Mouse (Mus musculus): ENCODE measurements at regions not wholly inside any gene's neighbourhood (a gene's known extent, or its start where the extent isn't known, plus 50 kb on each side); places are given as distances from the start of the nearest gene placed in this dataset.

- DNase-seq (ENCODE audit: low spot score) = no peak
These were observed 189.4 kb downstream of the Map2k6 start for GRCm38 (mm10) chr11:110588280-110588679.

GRCm38 (mm10) chr11:110595266-110595862 is 196.4 kb downstream of the Map2k6 start:
- DNase-seq (ENCODE audit: low spot score) = no peak

- peak; percentile 9 for DNase-seq (ENCODE audit: low spot score)
These were observed 206.3 kb downstream of the Map2k6 start for GRCm38 (mm10) chr11:110605041-110605882.

- DNase-seq (ENCODE audit: low spot score) = no peak
These were observed 210.4 kb downstream of the Map2k6 start for GRCm38 (mm10) chr11:110609276-110609675.

GRCm38 (mm10) chr11:110610831-110611230 is 211.9 kb downstream of the Map2k6 start:
- DNase-seq (ENCODE audit: low spot score) = no peak

GRCm38 (mm10) chr11:110632001-110632400 is 233.1 kb downstream of the Map2k6 start:
- DNase-seq (ENCODE audit: low spot score) = no peak

- DNase-seq (ENCODE audit: low spot score) = no peak
These were observed 234.4 kb downstream of the Map2k6 start for GRCm38 (mm10) chr11:110633351-110633750.

GRCm38 (mm10) chr11:110642485-110642884 is 243.6 kb downstream of the Map2k6 start:
- no peak for DNase-seq (ENCODE audit: low spot score)

GRCm38 (mm10) chr11:110649575-110650210 is 250.8 kb downstream of the Map2k6 start:
- no peak for DNase-seq (ENCODE audit: low spot score)

GRCm38 (mm10) chr11:110652068-110652467 is 253.1 kb downstream of the Map2k6 start:
- DNase-seq (ENCODE audit: low spot score) = peak; percentile 52

- DNase-seq (ENCODE audit: low spot score) = no peak
These were observed 257.7 kb downstream of the Map2k6 start for GRCm38 (mm10) chr11:110656524-110657156.

GRCm38 (mm10) chr11:110657854-110658253 is 258.9 kb downstream of the Map2k6 start:
- DNase-seq (ENCODE audit: low spot score) = no peak

- DNase-seq (ENCODE audit: low spot score) = no peak
These were observed 271.9 kb downstream of the Map2k6 start for GRCm38 (mm10) chr11:110670626-110671508.

- DNase-seq (ENCODE audit: low spot score) = no peak
These were observed 274.0 kb downstream of the Map2k6 start for GRCm38 (mm10) chr11:110672941-110673340.

- no peak for DNase-seq (ENCODE audit: low spot score)
These were observed 275.0 kb upstream of the Kcnj16 start for GRCm38 (mm10) chr11:110692824-110693223.

- no peak for DNase-seq (ENCODE audit: low spot score)
These were observed 270.8 kb upstream of the Kcnj16 start for GRCm38 (mm10) chr11:110697067-110697466.

- DNase-seq (ENCODE audit: low spot score) = no peak
These were observed 269.5 kb upstream of the Kcnj16 start for GRCm38 (mm10) chr11:110698342-110698741.

GRCm38 (mm10) chr11:110700976-110701375 is 266.9 kb upstream of the Kcnj16 start:
- DNase-seq (ENCODE audit: low spot score) = no peak

GRCm38 (mm10) chr11:110702119-110702518 is 265.7 kb upstream of the Kcnj16 start:
- no peak for DNase-seq (ENCODE audit: low spot score)

GRCm38 (mm10) chr11:110703511-110703910 is 264.3 kb upstream of the Kcnj16 start:
- no peak for DNase-seq (ENCODE audit: low spot score)

- no peak for DNase-seq (ENCODE audit: low spot score)
These were observed 260.5 kb upstream of the Kcnj16 start for GRCm38 (mm10) chr11:110707328-110707727.

All from embryo, embryonic 10 days (tissue).